12 mouse cellular contexts compared by ENCODE assay signal in genomic region chr6:50322631-50323030, GRCm38 (mm10). TPM values are rescaled to one million over a fixed set of nuclear protein-coding genes. Genes with fewer than 3 reads are reported as not detected.
A peak's percentile ranks its signal among the peaks of the same experiment; 100 is the strongest.
DNase-seq lines count a peak whose midpoint lies in the region; ATAC-seq lines count a peak whose summit lies in the region.
"Had no signal": no experiment of that assay in that cellular context is flagged by ENCODE, and none has a peak within 500 bp of the region (broad histone marks: within the 10 kb centered on the region; RNA-seq: fewer than 3 reads in every experiment).

No protein-coding gene starts in this region.

- H3K9me3 ChIP-seq in midbrain, embryonic 14.5 days (ENCODE audit: control insufficient read depth, low read length), result no peaks in the 10 kb centered on the region
- no peaks in the 10 kb centered on the region for H3K9me3 ChIP-seq in midbrain, embryonic 10.5 days (replicated peaks)
- H3K9me3 ChIP-seq: hindbrain, embryonic 10.5 days; megakaryocyte, embryonic 14.5 days had no signal

- H3K4me1 ChIP-seq in midbrain, embryonic 14.5 days (ENCODE audit: control insufficient read depth, insufficient read depth, low read length), result peaks cover 4% of the 10 kb centered on the region; the same call in 1 of the 2 replicates
- peaks cover 11% of the 10 kb centered on the region for H3K4me1 ChIP-seq in midbrain, embryonic 10.5 days

- DNase-seq in midbrain, embryonic 14.5 days, result no peak
- DNase-seq in midbrain, embryonic 10.5 days (ENCODE audit: low spot score), result no peak
- DNase-seq in frontal cortex, postnatal 14 days (ENCODE audit: low spot score in 2 of 2), result peak; percentile 65 to 77
- DNase-seq in left cerebral cortex, adult 9 months (ENCODE audit: low spot score in 2 of 2), result peak; percentile 72 to 82
- DNase-seq in right cerebral cortex, postnatal 36 days (ENCODE audit: low spot score in 2 of 2), result peak; percentile 75 to 83
- DNase-seq in urinary bladder, postnatal 10 days (ENCODE audit: low spot score), result no peak
- DNase-seq: kidney, adult 9 months had no signal

- H3K4me3 ChIP-seq in midbrain, embryonic 14.5 days (replicated peaks; ENCODE audit: low read depth, low read length), result no peak overlapping the region
- H3K4me3 ChIP-seq in midbrain, embryonic 10.5 days, result no peak overlapping the region
- H3K4me3 ChIP-seq: hindbrain, embryonic 10.5 days; megakaryocyte, embryonic 14.5 days had no signal

- H3K27ac ChIP-seq in midbrain, embryonic 14.5 days (replicated peaks; ENCODE audit: low read depth, low read length), result 0 out of 2 replicates have a peak overlapping the region, but pooled peaks have one; percentile 37
- H3K27ac ChIP-seq in midbrain, embryonic 10.5 days (replicated peaks), result no peak overlapping the region
- H3K27ac ChIP-seq: hindbrain, embryonic 10.5 days; liver, embryonic 14.5 days had no signal

- no peak overlapping the region for H3K4me2 ChIP-seq in midbrain, embryonic 14.5 days (ENCODE audit: low read length)

- WGBS in midbrain, embryonic 14.5 days, result 48% methylated on average over 9 of the region's 9 CpGs
- 55% methylated on average over 9 of the region's 9 CpGs for WGBS in midbrain, embryonic 10.5 days

- H3K36me3 ChIP-seq in midbrain, embryonic 14.5 days (ENCODE audit: control insufficient read depth, insufficient read depth, low read length), result no peaks in the 10 kb centered on the region
- H3K36me3 ChIP-seq in midbrain, embryonic 10.5 days, result no peaks in the 10 kb centered on the region

- no peak overlapping the region for H3K9ac ChIP-seq in midbrain, embryonic 14.5 days (replicated peaks; ENCODE audit: low read length)
- H3K9ac ChIP-seq: liver, embryonic 14.5 days had no signal

- no peaks in the 10 kb centered on the region for H3K27me3 ChIP-seq in midbrain, embryonic 14.5 days (ENCODE audit: control insufficient read depth, insufficient read depth, low read length)
- no peaks in the 10 kb centered on the region for H3K27me3 ChIP-seq in midbrain, embryonic 10.5 days (ENCODE audit: low read depth, poor library complexity, severe bottlenecking)
- H3K27me3 ChIP-seq: CH12.LX; megakaryocyte, embryonic 14.5 days had no signal

- ATAC-seq in midbrain, embryonic 14.5 days (ENCODE audit: low FRiP score, low TSS enrichment), result no peak
- no peak for ATAC-seq in erythroblast, adult 5-6 weeks (replicated peaks; ENCODE audit: low FRiP score, poor library complexity, severe bottlenecking)

RNA-seq across cellular contexts. Expression of gene Gsdme, which starts 59.0 kb away (rescaled TPM):
- polyA plus RNA-seq in midbrain, embryonic 14.5 days (2014; fragmentation: Nextera tagmentation; extraction: Ambion mirVana), result 75.0 and 83.1 TPM in 2 replicates
- 52.9 and 56.6 TPM in 2 replicates for polyA plus RNA-seq in midbrain, embryonic 10.5 days (2016; fragmentation: Nextera tagmentation; extraction: Ambion mirVana)
- 4.6 and 9.6 TPM in 2 replicates for total RNA-seq in erythroblast, adult 5-6 weeks (2015; ENCODE audit: low replicate concordance)
- total RNA-seq in erythroblast, adult 5-6 weeks (2017; ENCODE audit: low replicate concordance), result 2.4 and 9.2 TPM in 2 replicates

Comparison
In these comparisons a context has a peak if more than half of its experiments do, and no peak if none do; other contexts are left out.
1. DNase-seq: peak in frontal cortex, postnatal 14 days (2 of 2), left cerebral cortex, adult 9 months (2 of 2) and right cerebral cortex, postnatal 36 days (2 of 2); none in midbrain, embryonic 14.5 days (single experiment), midbrain, embryonic 10.5 days (single experiment) and urinary bladder, postnatal 10 days (single experiment).